Mouse (Mus musculus): Measurements from ENCODE around the gene Myo1b. TPM values are rescaled to one million over a fixed set of nuclear protein-coding genes. Genes with fewer than 3 reads are reported as not detected.

Gene Myo1b
- polyA plus RNA-seq, 2 experiments: 53.5 to 107 TPM

GRCm38 (mm10) chr1:51808228-51808627 is 107.6 kb downstream of the Myo1b start:
- no peak for TF ChIP-seq POLR2A (IDR thresholded peaks at IDR 0.05; ENCODE audit: borderline replicate concordance, extremely low read depth, insufficient read depth, insufficient read length)
- H3K4me1 ChIP-seq (ENCODE audit: control insufficient read depth, insufficient read depth, low read length): peaks cover 12% of the 10 kb centered on the region
- no peak overlapping the region for H3K27ac ChIP-seq (replicated peaks; ENCODE audit: low read depth, low read length)
- H3K4me2 ChIP-seq (replicated peaks; ENCODE audit: low read depth, low read length, severe bottlenecking): no peak overlapping the region
- H3K4me3 ChIP-seq (replicated peaks; ENCODE audit: low read length): no peak overlapping the region
- 20% methylated on average over 1 of the region's 1 CpGs for WGBS
- no peak overlapping the region for H3K9ac ChIP-seq (ENCODE audit: low read depth, low read length, severe bottlenecking)
- no peaks in the 10 kb centered on the region for H3K27me3 ChIP-seq (ENCODE audit: control insufficient read depth, insufficient read depth, low read length)
- DNase-seq (ENCODE audit: low spot score) (no peak), ATAC-seq (ENCODE audit: low FRiP score, low read depth) (no peak)
- H3K36me3 ChIP-seq (ENCODE audit: control insufficient read depth, insufficient read depth, low read length): 0 out of 2 replicates have a peak, but pooled peaks cover 4% of the 10 kb centered on the region
- no peaks in the 10 kb centered on the region for H3K9me3 ChIP-seq (ENCODE audit: control insufficient read depth, low read length)

GRCm38 (mm10) chr1:51805040-51805610 is 110.7 kb downstream of the Myo1b start:
- H3K27me3 ChIP-seq (ENCODE audit: control insufficient read depth, insufficient read depth, low read length): no peaks in the 10 kb centered on the region
- peaks cover 4% of the 10 kb centered on the region; the same call in 1 of the 2 replicates for H3K36me3 ChIP-seq (ENCODE audit: control insufficient read depth, insufficient read depth, low read length)
- ATAC-seq (ENCODE audit: low FRiP score, low read depth) (no peak), DNase-seq (ENCODE audit: low spot score) (no peak)
- no peak overlapping the region for H3K4me3 ChIP-seq (replicated peaks; ENCODE audit: low read length)
- H3K4me2 ChIP-seq (replicated peaks; ENCODE audit: low read depth, low read length, severe bottlenecking): no peak overlapping the region
- TF ChIP-seq POLR2A (IDR thresholded peaks at IDR 0.05; ENCODE audit: borderline replicate concordance, extremely low read depth, insufficient read depth, insufficient read length): no peak
- WGBS: 81% methylated on average over 5 of the region's 5 CpGs
- H3K9me3 ChIP-seq (ENCODE audit: control insufficient read depth, low read length): no peaks in the 10 kb centered on the region
- H3K4me1 ChIP-seq (ENCODE audit: control insufficient read depth, insufficient read depth, low read length): peaks cover 12% of the 10 kb centered on the region
- no peak overlapping the region for H3K27ac ChIP-seq (replicated peaks; ENCODE audit: low read depth, low read length)
- no peak overlapping the region for H3K9ac ChIP-seq (ENCODE audit: low read depth, low read length, severe bottlenecking)

GRCm38 (mm10) chr1:51804296-51805039 is 111.4 kb downstream of the Myo1b start:
- Histone ChIP-seq H3K9ac (ENCODE audit: low read depth, low read length, severe bottlenecking) (no peak overlapping the region), H3K4me3 (replicated peaks; ENCODE audit: low read length) (no peak overlapping the region), H3K9me3 (ENCODE audit: control insufficient read depth, low read length) (no peaks in the 10 kb centered on the region), H3K4me1 (ENCODE audit: control insufficient read depth, insufficient read depth, low read length) (peaks cover 12% of the 10 kb centered on the region), H3K27me3 (ENCODE audit: control insufficient read depth, insufficient read depth, low read length) (no peaks in the 10 kb centered on the region), H3K36me3 (ENCODE audit: control insufficient read depth, insufficient read depth, low read length) (peaks cover 4% of the 10 kb centered on the region; the same call in 1 of the 2 replicates), H3K4me2 (replicated peaks; ENCODE audit: low read depth, low read length, severe bottlenecking) (no peak overlapping the region), H3K27ac (replicated peaks; ENCODE audit: low read depth, low read length) (no peak overlapping the region)
- 57% methylated on average over 12 of the region's 12 CpGs for WGBS
- ATAC-seq (ENCODE audit: low FRiP score, low read depth) (no peak), DNase-seq (ENCODE audit: low spot score) (no peak)
- no peak for TF ChIP-seq POLR2A (IDR thresholded peaks at IDR 0.05; ENCODE audit: borderline replicate concordance, extremely low read depth, insufficient read depth, insufficient read length)

- no peak for ATAC-seq (ENCODE audit: low FRiP score, low read depth)
- 65% methylated on average over 7 of the region's 7 CpGs for WGBS
- Histone ChIP-seq H3K9me3 (ENCODE audit: control insufficient read depth, low read length) (no peaks in the 10 kb centered on the region), H3K4me2 (replicated peaks; ENCODE audit: low read depth, low read length, severe bottlenecking) (no peak overlapping the region), H3K27ac (replicated peaks; ENCODE audit: low read depth, low read length) (no peak overlapping the region), H3K27me3 (ENCODE audit: control insufficient read depth, insufficient read depth, low read length) (no peaks in the 10 kb centered on the region), H3K4me3 (replicated peaks; ENCODE audit: low read length) (no peak overlapping the region), H3K36me3 (ENCODE audit: control insufficient read depth, insufficient read depth, low read length) (peaks cover 32% of the 10 kb centered on the region), H3K9ac (ENCODE audit: low read depth, low read length, severe bottlenecking) (no peak overlapping the region), H3K4me1 (ENCODE audit: control insufficient read depth, insufficient read depth, low read length) (no peaks in the 10 kb centered on the region)
- no peak for TF ChIP-seq POLR2A (IDR thresholded peaks at IDR 0.05; ENCODE audit: borderline replicate concordance, extremely low read depth, insufficient read depth, insufficient read length)
- no peak for DNase-seq (ENCODE audit: low spot score)
These were observed 117.8 kb downstream of the Myo1b start for GRCm38 (mm10) chr1:51798011-51798471.

GRCm38 (mm10) chr1:51795586-51796309 is 120.1 kb downstream of the Myo1b start:
- no peaks in the 10 kb centered on the region for H3K4me1 ChIP-seq (ENCODE audit: control insufficient read depth, insufficient read depth, low read length)
- H3K4me2 ChIP-seq (replicated peaks; ENCODE audit: low read depth, low read length, severe bottlenecking): no peak overlapping the region
- TF ChIP-seq POLR2A (IDR thresholded peaks at IDR 0.05; ENCODE audit: borderline replicate concordance, extremely low read depth, insufficient read depth, insufficient read length): no peak
- no peak overlapping the region for H3K4me3 ChIP-seq (replicated peaks; ENCODE audit: low read length)
- H3K27me3 ChIP-seq (ENCODE audit: control insufficient read depth, insufficient read depth, low read length): no peaks in the 10 kb centered on the region
- WGBS: 73% methylated on average over 9 of the region's 9 CpGs
- H3K27ac ChIP-seq (replicated peaks; ENCODE audit: low read depth, low read length): no peak overlapping the region
- H3K9ac ChIP-seq (ENCODE audit: low read depth, low read length, severe bottlenecking): no peak overlapping the region
- no peak for DNase-seq (ENCODE audit: low spot score)
- 0 out of 2 replicates have a peak, but pooled peaks cover 6% of the 10 kb centered on the region for H3K9me3 ChIP-seq (ENCODE audit: control insufficient read depth, low read length)
- no peak for ATAC-seq (ENCODE audit: low FRiP score, low read depth)
- peaks cover 53% of the 10 kb centered on the region for H3K36me3 ChIP-seq (ENCODE audit: control insufficient read depth, insufficient read depth, low read length)

All from limb, embryonic 14.5 days (tissue).